Mouse (Mus musculus): ENCODE results near the gene Nkain4.

DNA sequence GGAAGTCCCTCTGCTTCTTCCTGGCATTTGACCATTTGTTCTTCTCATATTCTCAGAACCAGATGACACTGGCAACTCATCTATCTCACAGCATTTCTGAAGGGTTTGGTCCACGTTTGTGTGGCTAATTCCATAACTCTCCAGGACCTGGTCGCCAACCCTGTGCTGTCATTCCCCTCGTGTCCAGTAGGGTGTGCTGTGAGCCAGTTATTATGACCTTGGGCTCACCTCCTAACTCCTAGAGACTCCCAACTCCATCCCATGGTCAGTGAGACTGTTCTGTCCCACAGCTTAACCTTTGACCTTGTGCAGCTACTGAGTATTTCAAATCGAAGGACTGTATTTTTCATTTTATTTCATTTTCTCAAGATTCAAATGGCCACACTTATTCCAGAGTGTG is 29.3 kb downstream of the Nkain4 start:
- TF ChIP-seq POLR2A (IDR thresholded peaks at IDR 0.05; ENCODE audit: control insufficient read depth, low read depth, low read length) (no peak), CTCF (IDR thresholded peaks at IDR 0.05; ENCODE audit: control insufficient read depth, insufficient read depth, insufficient replicate concordance, low read depth, low read length) (peak; percentile 91; the same call in 1 of the 2 replicates)

Data from testis, adult 2 months (tissue).